Mouse (Mus musculus) ES-Bruce4 (cell line): ENCODE results near the gene Fam57b.

Source experiments
- CTCF ChIP-seq: IDR thresholded peaks from one replicate; pipeline ENCODE4 v1.8.1; 2011; ENCODE audit warnings: low read depth, low read length
- EP300 ChIP-seq: IDR thresholded peaks from 2 replicates; pipeline ENCODE4 v1.6.1; 2011; ENCODE audit warnings: low read depth, low read length; ENCODE audit not compliant: insufficient read depth
- POLR2A ChIP-seq: IDR thresholded peaks from one replicate; pipeline ENCODE4 v1.8.1; 2011; ENCODE audit warnings: low read length; ENCODE audit not compliant: insufficient read depth

DNA sequence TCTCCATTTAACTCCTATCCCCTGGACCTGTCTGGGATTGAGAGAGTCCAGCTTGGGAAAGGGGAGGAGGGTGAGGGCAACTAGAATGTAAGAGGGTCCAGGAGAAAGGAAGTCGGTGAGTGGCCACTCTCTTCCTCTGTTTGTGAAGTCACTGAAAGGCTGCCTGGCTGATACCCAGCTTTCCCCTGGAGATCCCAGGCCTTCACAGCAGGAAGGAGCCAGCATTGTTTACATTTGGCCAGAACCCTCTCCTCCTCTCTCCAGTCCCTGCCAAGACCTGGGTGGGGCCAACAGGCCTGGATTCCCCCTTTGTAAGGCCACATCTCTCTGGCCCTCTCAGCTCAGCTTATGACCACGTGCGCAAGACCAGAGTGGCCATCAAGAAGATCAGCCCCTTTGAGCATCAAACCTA, 37.1 kb upstream of the Fam57b start:
- no peak for TF ChIP-seq CTCF
- no peak for TF ChIP-seq POLR2A
- 0 out of 2 replicates have a peak, but pooled peaks have one; percentile 30 for TF ChIP-seq EP300
